Mouse (Mus musculus): ENCODE measurements around the gene Mettl6. TPM values are rescaled to one million over a fixed set of nuclear protein-coding genes. Genes with fewer than 3 reads are reported as not detected.

Gene Mettl6
- polyA plus RNA-seq, 1 experiment from 2014 or later: 43.9 TPM

- no peak for ATAC-seq (replicated peaks; ENCODE audit: low FRiP score, low read depth)
- no peak for TF ChIP-seq CTCF (IDR thresholded peaks at IDR 0.05; ENCODE audit: low read depth)
- Histone ChIP-seq H3K27me3 (ENCODE audit: insufficient read depth, low read length) (no peaks in the 10 kb centered on the region), H3K4me3 (replicated peaks; ENCODE audit: low read depth, low read length) (no peak overlapping the region), H3K36me3 (ENCODE audit: insufficient read depth, low read length) (peaks cover 54% of the 10 kb centered on the region), H3K9me3 (replicated peaks; ENCODE audit: low read length) (no peaks in the 10 kb centered on the region), H3K4me2 (ENCODE audit: low read length) (no peak overlapping the region), H3K27ac (no peak overlapping the region), H3K4me1 (replicated peaks; ENCODE audit: insufficient read depth, low read length) (no peaks in the 10 kb centered on the region), H3K9ac (ENCODE audit: low read depth, low read length) (no peak overlapping the region)
- no peak for DNase-seq (ENCODE audit: low spot score)
- 90% methylated on average over 13 of the region's 13 CpGs for WGBS
These were observed 8.6 kb upstream of the Mettl6 start for GRCm38 (mm10) chr14:31503406-31503805.

GRCm38 (mm10) chr14:31499526-31499925, 4.7 kb upstream of the Mettl6 start:
- Histone ChIP-seq H3K4me3 (replicated peaks; ENCODE audit: low read depth, low read length) (no peak overlapping the region), H3K27me3 (ENCODE audit: insufficient read depth, low read length) (no peaks in the 10 kb centered on the region), H3K36me3 (ENCODE audit: insufficient read depth, low read length) (peaks cover 26% of the 10 kb centered on the region), H3K9me3 (replicated peaks; ENCODE audit: low read length) (no peaks in the 10 kb centered on the region), H3K27ac (no peak overlapping the region), H3K4me2 (ENCODE audit: low read length) (no peak overlapping the region), H3K4me1 (replicated peaks; ENCODE audit: insufficient read depth, low read length) (peaks cover 8% of the 10 kb centered on the region; the same call in 1 of the 2 replicates), H3K9ac (ENCODE audit: low read depth, low read length) (no peak overlapping the region)
- ATAC-seq (replicated peaks; ENCODE audit: low FRiP score, low read depth) (no peak), DNase-seq (ENCODE audit: low spot score) (no peak)
- TF ChIP-seq CTCF (IDR thresholded peaks at IDR 0.05; ENCODE audit: low read depth): no peak
- 88% methylated on average over 1 of the region's 1 CpGs for WGBS

GRCm38 (mm10) chr14:31496241-31496646, 1.4 kb upstream of the Mettl6 start:
- H3K9me3 ChIP-seq (replicated peaks; ENCODE audit: low read length): no peaks in the 10 kb centered on the region
- no peaks in the 10 kb centered on the region for H3K27me3 ChIP-seq (ENCODE audit: insufficient read depth, low read length)
- peak overlapping the region; percentile 91 for H3K9ac ChIP-seq (ENCODE audit: low read depth, low read length)
- H3K4me3 ChIP-seq (replicated peaks; ENCODE audit: low read depth, low read length): peak overlapping the region; percentile 99
- H3K27ac ChIP-seq: no peak overlapping the region
- H3K36me3 ChIP-seq (ENCODE audit: insufficient read depth, low read length): peaks cover 10% of the 10 kb centered on the region; the same call in 1 of the 2 replicates
- ATAC-seq (replicated peaks; ENCODE audit: low FRiP score, low read depth) (no peak; the same call in 1 of the 2 replicates), DNase-seq (ENCODE audit: low spot score) (peak; percentile 16)
- no peak for TF ChIP-seq CTCF (IDR thresholded peaks at IDR 0.05; ENCODE audit: low read depth)
- WGBS: 19% methylated on average over 7 of the region's 7 CpGs
- peaks cover 12% of the 10 kb centered on the region for H3K4me1 ChIP-seq (replicated peaks; ENCODE audit: insufficient read depth, low read length)
- H3K4me2 ChIP-seq (ENCODE audit: low read length): peak overlapping the region; percentile 88

- H3K27ac ChIP-seq: peak overlapping the region; percentile 91
- H3K4me1 ChIP-seq (replicated peaks; ENCODE audit: insufficient read depth, low read length): peaks cover 12% of the 10 kb centered on the region
- no peak for ATAC-seq (replicated peaks; ENCODE audit: low FRiP score, low read depth)
- peak overlapping the region; percentile 88 for H3K4me2 ChIP-seq (ENCODE audit: low read length)
- 1% methylated on average over 8 of the region's 8 CpGs for WGBS
- no peaks in the 10 kb centered on the region for H3K27me3 ChIP-seq (ENCODE audit: insufficient read depth, low read length)
- H3K36me3 ChIP-seq (ENCODE audit: insufficient read depth, low read length): peaks cover 10% of the 10 kb centered on the region; the same call in 1 of the 2 replicates
- H3K9ac ChIP-seq (ENCODE audit: low read depth, low read length): peak overlapping the region; percentile 91
- TF ChIP-seq CTCF (IDR thresholded peaks at IDR 0.05; ENCODE audit: low read depth): no peak
- H3K4me3 ChIP-seq (replicated peaks; ENCODE audit: low read depth, low read length): peak overlapping the region; percentile 99
- DNase-seq (ENCODE audit: low spot score): peak; percentile 12
- H3K9me3 ChIP-seq (replicated peaks; ENCODE audit: low read length): no peaks in the 10 kb centered on the region
These were observed 698 bp upstream of the Mettl6 start for GRCm38 (mm10) chr14:31495538-31495937.

GRCm38 (mm10) chr14:31494349-31494974, 378 bp downstream of the Mettl6 start, which contains the start of gene Eaf1:
TSS of gene Eaf1 (plus strand) at chr14:31494399.
- H3K9ac ChIP-seq (ENCODE audit: low read depth, low read length): peak within 1 kb of the TSS; percentile 91
- H3K9me3 ChIP-seq (replicated peaks; ENCODE audit: low read length): no peaks in the 10 kb centered on the region
- ATAC-seq (replicated peaks; ENCODE audit: low FRiP score, low read depth): peak; percentile 58
- H3K27me3 ChIP-seq (ENCODE audit: insufficient read depth, low read length): no peaks in the 10 kb centered on the region
- peak within 1 kb of the TSS; percentile 88 for H3K4me2 ChIP-seq (ENCODE audit: low read length)
- DNase-seq (ENCODE audit: low spot score): peak; percentile 65
- peaks cover 8% of the 10 kb centered on the region; the same call in 1 of the 2 replicates for H3K36me3 ChIP-seq (ENCODE audit: insufficient read depth, low read length)
- peak within 1 kb of the TSS; percentile 99 for H3K4me3 ChIP-seq (replicated peaks; ENCODE audit: low read depth, low read length)
- under 1% methylated on average over 37 of the region's 37 CpGs for WGBS
- TF ChIP-seq CTCF (IDR thresholded peaks at IDR 0.05; ENCODE audit: low read depth): no peak
- peaks cover 12% of the 10 kb centered on the region for H3K4me1 ChIP-seq (replicated peaks; ENCODE audit: insufficient read depth, low read length)
- H3K27ac ChIP-seq: peak within 1 kb of the TSS; percentile 91

GRCm38 (mm10) chr14:31493901-31494300, 939 bp downstream of the Mettl6 start:
- no peak for TF ChIP-seq CTCF (IDR thresholded peaks at IDR 0.05; ENCODE audit: low read depth)
- Histone ChIP-seq H3K27me3 (ENCODE audit: insufficient read depth, low read length) (no peaks in the 10 kb centered on the region), H3K4me1 (replicated peaks; ENCODE audit: insufficient read depth, low read length) (peaks cover 12% of the 10 kb centered on the region), H3K9me3 (replicated peaks; ENCODE audit: low read length) (no peaks in the 10 kb centered on the region), H3K36me3 (ENCODE audit: insufficient read depth, low read length) (peaks cover 11% of the 10 kb centered on the region; the same call in 1 of the 2 replicates), H3K27ac (0 out of 2 replicates have a peak overlapping the region, but pooled peaks have one; percentile 91), H3K4me2 (ENCODE audit: low read length) (peak overlapping the region; percentile 88), H3K4me3 (replicated peaks; ENCODE audit: low read depth, low read length) (peak overlapping the region; percentile 99), H3K9ac (ENCODE audit: low read depth, low read length) (peak overlapping the region; percentile 91)
- DNase-seq (ENCODE audit: low spot score) (peak; percentile 3), ATAC-seq (replicated peaks; ENCODE audit: low FRiP score, low read depth) (no peak)
- WGBS: 10% methylated on average over 9 of the region's 9 CpGs

Data from kidney, postnatal 0 days (tissue).